Mouse (Mus musculus) neutrophil, adult 65 days (primary cell): ENCODE measurements around the gene Mrgpre. TPM values are rescaled to one million over a fixed set of nuclear protein-coding genes. Genes with fewer than 3 reads are reported as not detected.

Source experiments
- total RNA-seq: library from RNA; stranded (reverse); gene quantifications from 2 replicates; pipeline ENCODE4 v1.2.4, GENCODE M21; 2023

The Mrgpre gene
- 0.20 TPM in 1 of 2 replicates, not detected in the other for total RNA-seq

DNA sequence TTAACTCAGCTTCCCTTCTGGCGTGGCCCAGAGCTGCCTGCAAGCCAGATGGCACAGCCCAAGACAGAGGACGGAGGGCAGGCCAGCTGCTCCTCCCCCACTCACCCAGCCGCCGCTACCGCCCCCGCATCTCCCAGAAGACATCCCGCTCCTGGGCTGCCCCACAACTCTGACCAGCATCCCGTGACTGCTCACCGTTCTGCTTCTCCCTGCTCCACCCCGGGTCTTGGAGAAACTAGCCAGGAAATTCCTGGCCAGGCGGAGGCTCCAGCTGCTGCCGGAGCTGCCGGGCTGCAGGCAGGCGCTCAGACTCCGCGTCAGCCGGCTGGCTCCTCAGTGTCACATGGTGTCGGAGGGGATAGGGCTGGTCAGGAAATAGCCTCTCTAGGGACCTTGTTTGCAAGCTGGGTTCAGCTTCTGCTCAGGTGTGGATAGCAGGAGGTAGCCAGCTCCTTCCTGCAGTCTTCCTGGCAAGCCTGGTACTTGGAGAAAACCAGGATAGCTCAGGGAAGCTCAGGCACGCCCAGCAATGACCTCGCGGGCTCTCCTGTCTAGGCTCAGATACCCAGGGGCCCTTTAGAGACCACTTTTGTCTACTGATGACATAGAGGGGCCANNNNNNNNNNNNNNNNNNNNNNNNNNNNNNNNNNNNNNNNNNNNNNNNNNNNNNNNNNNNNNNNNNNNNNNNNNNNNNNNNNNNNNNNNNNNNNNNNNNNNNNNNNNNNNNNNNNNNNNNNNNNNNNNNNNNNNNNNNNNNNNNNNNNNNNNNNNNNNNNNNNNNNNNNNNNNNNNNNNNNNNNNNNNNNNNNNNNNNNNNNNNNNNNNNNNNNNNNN is at the start of gene Mrgpre:
Mrgpre (minus strand) TSS at position 505 of the 834 bp plus-strand sequence.

DNA sequence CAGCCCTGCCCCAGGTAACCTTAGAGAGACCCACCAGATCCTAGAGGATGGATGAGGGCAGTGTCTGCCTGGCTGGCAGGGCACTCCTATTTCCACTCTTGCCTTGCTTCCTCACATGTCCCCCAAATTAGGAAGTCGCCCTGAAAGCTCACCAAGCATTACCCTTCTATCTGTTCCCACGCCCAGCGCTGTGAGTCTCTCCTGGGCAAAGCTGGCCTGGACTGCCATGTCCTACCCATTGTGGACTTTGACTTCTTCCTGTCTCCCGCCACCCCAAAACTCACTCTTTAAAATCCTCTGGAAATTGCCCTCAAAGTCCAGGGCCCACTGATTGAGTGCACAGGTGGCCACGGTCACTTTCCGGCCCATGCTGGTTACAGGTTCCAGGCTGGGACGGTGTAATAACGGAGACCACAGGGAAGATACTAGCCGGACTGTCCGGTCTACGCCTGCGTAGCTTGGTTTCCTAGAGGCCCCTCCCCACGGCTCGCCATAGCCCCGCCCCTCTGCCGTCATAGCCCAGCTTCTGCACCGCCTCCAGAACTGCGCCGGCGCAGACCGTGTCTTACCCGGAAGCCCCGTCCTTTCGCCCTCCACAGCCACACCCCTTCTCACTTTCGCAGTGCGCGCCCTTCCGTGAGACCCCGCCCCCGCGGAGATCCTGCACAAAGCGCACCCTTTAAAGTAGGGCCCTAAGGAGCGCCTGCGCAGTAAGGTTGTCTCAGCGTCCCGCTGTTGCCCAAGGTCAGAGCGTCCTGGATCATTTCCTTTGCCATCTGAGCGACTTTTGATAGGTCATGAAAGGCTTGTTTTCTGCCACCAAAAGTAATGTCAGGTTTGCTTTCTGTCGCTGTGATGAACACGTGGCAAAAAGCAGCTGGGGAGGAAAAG is 38.3 kb upstream of the Mrgpre start, which contains the start of the genes Nadsyn1 and Dhcr7:
Nadsyn1 (minus strand) TSS at position 475 of the 891 bp plus-strand sequence.
Dhcr7 (plus strand) TSS at position 771 of the 891 bp plus-strand sequence.

DNA sequence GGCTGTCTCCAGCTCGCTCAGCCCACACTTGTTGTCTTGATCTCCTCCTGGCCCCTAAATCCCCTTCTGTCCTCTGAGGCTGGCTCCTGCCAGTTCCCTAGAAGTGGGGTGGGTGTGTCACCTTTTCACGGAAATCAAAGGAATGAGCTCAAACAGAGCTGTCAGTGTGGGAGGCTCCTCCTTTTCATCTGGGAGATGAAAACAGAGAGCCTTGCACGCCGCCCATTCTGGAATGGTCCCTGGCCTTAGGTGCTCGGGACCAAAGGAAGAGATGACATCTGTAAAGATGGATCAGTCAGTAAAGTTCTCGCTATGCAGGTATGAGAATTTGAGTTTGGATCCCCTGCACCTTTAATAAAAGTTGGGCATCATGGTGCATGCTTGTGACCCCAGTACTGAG is 17.4 kb downstream of the Mrgpre start, which contains the start of gene Mrgprg:
Mrgprg (minus strand) TSS at position 101 of the 400 bp plus-strand sequence.

DNA sequence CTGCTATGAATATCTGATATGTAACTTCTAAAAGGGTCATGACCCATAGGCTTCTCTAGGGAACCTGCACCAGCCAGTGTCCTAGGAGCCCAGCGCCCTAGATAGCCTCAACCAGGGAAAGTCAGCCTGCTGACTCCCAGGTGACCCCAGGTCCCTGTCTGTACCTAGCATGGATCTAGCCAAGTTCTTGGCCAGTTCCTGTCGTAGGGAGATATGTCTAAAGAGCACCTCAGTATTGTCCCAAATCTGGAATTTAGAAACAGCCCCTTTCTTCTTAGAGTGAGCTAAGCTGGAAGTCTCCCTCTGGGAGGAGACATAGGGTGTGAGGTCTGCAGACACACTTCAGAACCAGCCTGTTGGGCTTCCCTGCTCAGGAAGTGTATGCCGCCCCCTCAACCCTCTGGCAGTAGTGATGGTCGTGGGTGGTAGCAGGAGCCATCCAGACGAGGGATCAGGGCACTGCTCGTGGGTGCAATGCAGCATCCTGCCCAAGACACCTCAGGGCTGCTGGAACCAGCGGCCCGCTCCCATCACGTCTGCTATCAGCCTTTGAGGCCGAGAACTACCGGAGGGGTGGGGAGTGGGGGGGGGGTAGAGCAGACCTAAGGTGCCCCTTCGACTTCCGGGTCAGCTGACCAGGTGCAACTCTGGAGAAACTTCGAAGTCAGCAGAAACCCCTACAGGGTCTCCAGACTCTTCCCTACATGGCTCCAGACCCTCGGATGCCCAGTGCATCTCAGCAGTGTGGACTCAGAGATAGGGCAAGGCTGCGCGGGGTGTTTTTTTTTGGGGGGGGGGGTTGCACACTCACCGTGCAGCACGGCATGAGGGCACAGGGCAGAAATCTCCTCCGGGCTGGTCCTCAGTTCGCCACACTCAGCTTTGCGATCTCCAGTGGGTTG is 27.9 kb downstream of the Mrgpre start, which contains the start of gene Osbpl5:
Osbpl5 (minus strand) TSS at position 861 of the 902 bp plus-strand sequence.

Other genes with a start within 250 kb of the Mrgpre start
- gene Nap1l4, start 235.4 kb downstream of the Mrgpre start, total RNA-seq = 105 and 152 TPM in 2 replicates
- 39.7 and 42.9 TPM in 2 replicates for gene Cars, start 184.4 kb downstream of the Mrgpre start, total RNA-seq
- 7.9 and 10.2 TPM in 2 replicates for gene Tnfrsf26, start 155.8 kb downstream of the Mrgpre start, total RNA-seq
- gene Tnfrsf22, start 134.8 kb downstream of the Mrgpre start, total RNA-seq = 1.0 and 1.4 TPM in 2 replicates
- gene Tnfrsf23, start 98.6 kb downstream of the Mrgpre start, total RNA-seq = 10.8 and 12.3 TPM in 2 replicates
- gene Osbpl5, start 27.5 kb downstream of the Mrgpre start, total RNA-seq = 0.86 and 1.4 TPM in 2 replicates
- not detected in 2 replicates for gene Mrgprg, start 17.5 kb downstream of the Mrgpre start, total RNA-seq
- 4.2 and 5.2 TPM in 2 replicates for gene Nadsyn1, start 38.3 kb upstream of the Mrgpre start, total RNA-seq
- 3.9 and 5.4 TPM in 2 replicates for gene Dhcr7, start 38.6 kb upstream of the Mrgpre start, total RNA-seq
- not detected in 2 replicates for gene Gm498, start 82.3 kb upstream of the Mrgpre start, total RNA-seq
- 0.16 TPM in 1 of 2 replicates, not detected in the other for gene Shank2, start 217.4 kb upstream of the Mrgpre start, total RNA-seq